Mouse (Mus musculus): ENCODE results near the gene Tle2. TPM values are rescaled to one million over a fixed set of nuclear protein-coding genes. Genes with fewer than 3 reads are reported as not detected.

The Tle2 gene
- polyA plus RNA-seq, 1 experiment = 115 TPM

- Histone ChIP-seq H3K27me3 (ENCODE audit: control insufficient read depth, insufficient read depth, low read length) (no peaks in the 10 kb centered on the region), H3K36me3 (ENCODE audit: control insufficient read depth, insufficient read depth, low read length) (no peaks in the 10 kb centered on the region), H3K27ac (ENCODE audit: control insufficient read depth, insufficient read depth, low read length) (no peak overlapping the region), H3K4me1 (replicated peaks; ENCODE audit: control insufficient read depth, insufficient read depth, low read length) (peaks cover 11% of the 10 kb centered on the region), H3K4me3 (ENCODE audit: control insufficient read depth, insufficient read depth, low read length) (0 out of 2 replicates have a peak overlapping the region, but pooled peaks have one; percentile 1)
- TF ChIP-seq POLR2A (IDR thresholded peaks at IDR 0.05; ENCODE audit: control insufficient read depth, extremely low read depth, insufficient read depth, low read length, poor library complexity) = no peak
- 0 out of 2 replicates have a peak, but pooled peaks have one; percentile 20 for TF ChIP-seq CTCF (IDR thresholded peaks at IDR 0.05; ENCODE audit: borderline replicate concordance, control insufficient read depth, extremely low read depth, insufficient read depth, low read length, poor library complexity)
- 8% methylated on average over 37 of the region's 37 CpGs for WGBS
- DNase-seq = peak; percentile 88
These were observed 59.1 kb downstream of the Tle2 start for GRCm38 (mm10) chr10:81633253-81634099.

GRCm38 (mm10) chr10:81636338-81636737, 62.0 kb downstream of the Tle2 start:
- TF ChIP-seq CTCF (IDR thresholded peaks at IDR 0.05; ENCODE audit: borderline replicate concordance, control insufficient read depth, extremely low read depth, insufficient read depth, low read length, poor library complexity) = no peak
- no peak for TF ChIP-seq POLR2A (IDR thresholded peaks at IDR 0.05; ENCODE audit: control insufficient read depth, extremely low read depth, insufficient read depth, low read length, poor library complexity)
- WGBS = 47% methylated on average over 8 of the region's 8 CpGs
- H3K36me3 ChIP-seq (ENCODE audit: control insufficient read depth, insufficient read depth, low read length) = no peaks in the 10 kb centered on the region
- H3K27ac ChIP-seq (ENCODE audit: control insufficient read depth, insufficient read depth, low read length) = no peak overlapping the region
- H3K4me3 ChIP-seq (ENCODE audit: control insufficient read depth, insufficient read depth, low read length) = no peak overlapping the region
- no peaks in the 10 kb centered on the region for H3K27me3 ChIP-seq (ENCODE audit: control insufficient read depth, insufficient read depth, low read length)
- peaks cover 11% of the 10 kb centered on the region for H3K4me1 ChIP-seq (replicated peaks; ENCODE audit: control insufficient read depth, insufficient read depth, low read length)
- DNase-seq = no peak

DNA sequence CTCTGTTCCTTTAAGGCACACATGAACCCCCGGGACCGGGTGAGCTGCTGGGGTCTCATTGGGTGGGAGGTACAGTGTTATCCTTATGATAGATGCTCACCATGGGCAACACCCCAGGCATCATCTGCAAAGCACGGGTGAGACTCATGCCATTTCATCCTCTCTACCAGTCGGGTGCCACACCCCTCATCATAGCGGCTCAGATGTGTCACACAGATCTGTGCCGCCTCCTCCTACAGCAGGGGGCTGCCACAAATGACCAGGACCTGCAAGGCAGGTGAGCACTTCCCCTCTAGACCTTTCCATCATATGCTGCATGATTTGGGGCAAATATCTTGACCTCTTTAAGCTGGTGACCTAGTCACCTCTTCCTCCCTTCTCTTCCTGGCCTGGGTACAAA, 63.7 kb downstream of the Tle2 start:
- peaks cover 18% of the 10 kb centered on the region for H3K4me1 ChIP-seq (replicated peaks; ENCODE audit: control insufficient read depth, insufficient read depth, low read length)

More for the DNA sequence above, 63.7 kb downstream of the Tle2 start:
- H3K36me3 ChIP-seq (ENCODE audit: control insufficient read depth, insufficient read depth, low read length) = no peaks in the 10 kb centered on the region
- TF ChIP-seq CTCF (IDR thresholded peaks at IDR 0.05; ENCODE audit: borderline replicate concordance, control insufficient read depth, extremely low read depth, insufficient read depth, low read length, poor library complexity) (no peak), POLR2A (IDR thresholded peaks at IDR 0.05; ENCODE audit: control insufficient read depth, extremely low read depth, insufficient read depth, low read length, poor library complexity) (no peak)
- H3K4me3 ChIP-seq (ENCODE audit: control insufficient read depth, insufficient read depth, low read length) = no peak overlapping the region
- WGBS = 79% methylated on average over 6 of the region's 6 CpGs
- DNase-seq = no peak
- H3K27ac ChIP-seq (ENCODE audit: control insufficient read depth, insufficient read depth, low read length) = no peak overlapping the region
- H3K27me3 ChIP-seq (ENCODE audit: control insufficient read depth, insufficient read depth, low read length) = no peaks in the 10 kb centered on the region

Other genes starting within 250 kb of the Tle2 start
- gene Tbxa2r, start 245.8 kb upstream of the Tle2 start, polyA plus RNA-seq (2012; rRNA removed) = 310 and 312 TPM in 2 replicates
- gene Gipc3, start 231.3 kb upstream of the Tle2 start, polyA plus RNA-seq (2012; rRNA removed) = 0.70 and 0.82 TPM in 2 replicates
- 199 and 209 TPM in 2 replicates for gene Hmg20b, start 224.1 kb upstream of the Tle2 start, polyA plus RNA-seq (2012; rRNA removed)
- 65.3 and 85.5 TPM in 2 replicates for gene Mfsd12, start 217.1 kb upstream of the Tle2 start, polyA plus RNA-seq (2012; rRNA removed)
- 12.7 TPM in 2 replicates for gene 4930404N11Rik, start 208.7 kb upstream of the Tle2 start, polyA plus RNA-seq (2012; rRNA removed)
- gene Fzr1, start 196.0 kb upstream of the Tle2 start, polyA plus RNA-seq (2012; rRNA removed) = 181 and 201 TPM in 2 replicates
- 119 and 123 TPM in 2 replicates for gene Dohh, start 190.1 kb upstream of the Tle2 start, polyA plus RNA-seq (2012; rRNA removed)
- gene Gm48551, start 190.1 kb upstream of the Tle2 start, polyA plus RNA-seq (2012; rRNA removed) = 4.1 and 5.3 TPM in 2 replicates
- 7.5 and 8.4 TPM in 2 replicates for gene Gm48552, start 185.6 kb upstream of the Tle2 start, polyA plus RNA-seq (2012; rRNA removed)
- gene Smim24, start 181.5 kb upstream of the Tle2 start, polyA plus RNA-seq (2012; rRNA removed) = 49.7 and 51.1 TPM in 2 replicates
- gene Nfic, start 118.9 kb upstream of the Tle2 start, polyA plus RNA-seq (2012; rRNA removed) = 26.3 and 26.7 TPM in 2 replicates
- gene Celf5, start 91.9 kb upstream of the Tle2 start, polyA plus RNA-seq (2012; rRNA removed) = 4.3 and 5.1 TPM in 2 replicates
- 332 and 337 TPM in 2 replicates for gene Ncln, start 78.2 kb upstream of the Tle2 start, polyA plus RNA-seq (2012; rRNA removed)
- 84.3 and 87.2 TPM in 2 replicates for gene S1pr4, start 74.4 kb upstream of the Tle2 start, polyA plus RNA-seq (2012; rRNA removed)
- gene Gna15, start 50.3 kb upstream of the Tle2 start, polyA plus RNA-seq (2012; rRNA removed) = 9.5 and 10.6 TPM in 2 replicates
- 73.1 and 81.0 TPM in 2 replicates for gene Gna11, start 29.4 kb upstream of the Tle2 start, polyA plus RNA-seq (2012; rRNA removed)
- gene Aes, start 15.1 kb upstream of the Tle2 start, polyA plus RNA-seq (2012; rRNA removed) = 3,110 and 3,125 TPM in 2 replicates
- gene Tle6, start 26.5 kb downstream of the Tle2 start, polyA plus RNA-seq (2012; rRNA removed) = 22.5 and 28.8 TPM in 2 replicates
- 2.8 and 3.3 TPM in 2 replicates for gene BC025920, start 31.7 kb downstream of the Tle2 start, polyA plus RNA-seq (2012; rRNA removed)
- 81.9 and 84.7 TPM in 2 replicates for gene Sirt6, start 53.2 kb downstream of the Tle2 start, polyA plus RNA-seq (2012; rRNA removed)
- 16.3 and 19.1 TPM in 2 replicates for gene Ankrd24, start 54.0 kb downstream of the Tle2 start, polyA plus RNA-seq (2012; rRNA removed)
- 0.75 and 0.94 TPM in 2 replicates for gene Gm10778, start 74.5 kb downstream of the Tle2 start, polyA plus RNA-seq (2012; rRNA removed)
- gene Zfp433, start 130.3 kb downstream of the Tle2 start, polyA plus RNA-seq (2012; rRNA removed) = 1.4 and 1.8 TPM in 2 replicates
- gene Gm3055, start 196.6 kb downstream of the Tle2 start, polyA plus RNA-seq (2012; rRNA removed) = 0.22 and 0.24 TPM in 2 replicates
- gene Gm4767, start 237.6 kb downstream of the Tle2 start, polyA plus RNA-seq (2012; rRNA removed) = not detected in 2 replicates